Mouse (Mus musculus) liver, embryonic 12.5 days (tissue): ENCODE measurements around the gene Gm17359. TPM values are rescaled to one million over a fixed set of nuclear protein-coding genes. Genes with fewer than 3 reads are reported as not detected.

Experiments
- ATAC-seq: fragments of 200-750 bp; cut with Nextera tagmentation; 2 replicates; pipeline ENCODE4 v1.8.0; 2017; ENCODE audit warnings: moderate number of reproducible peaks, mild to moderate bottlenecking, moderate library complexity
- H3K27ac ChIP-seq: fragments of 300-500 bp; sonication (generic); 2 replicates; pipeline ENCODE4 v1.5.1; 2016; ENCODE audit warnings: mild to moderate bottlenecking
- H3K27me3 ChIP-seq: fragments of 300-500 bp; sonication (generic); replicated peaks from 2 replicates; pipeline ENCODE4 v1.6.1; 2016; ENCODE audit warnings: mild to moderate bottlenecking, moderate library complexity
- H3K36me3 ChIP-seq: fragments of 300-500 bp; sonication (generic); 2 replicates; pipeline ENCODE4 v1.6.1; 2016; ENCODE audit warnings: mild to moderate bottlenecking, moderate library complexity
- H3K4me1 ChIP-seq: fragments of 300-500 bp; sonication (generic); 2 replicates; pipeline ENCODE4 v1.6.1; 2016
- H3K4me2 ChIP-seq: fragments of 300-500 bp; sonication (generic); 2 replicates; pipeline ENCODE4 v1.6.1; 2016; ENCODE audit warnings: mild to moderate bottlenecking, moderate library complexity
- H3K4me3 ChIP-seq: fragments of 300-500 bp; sonication (generic); 2 replicates; pipeline ENCODE4 v1.5.1; 2016; ENCODE audit warnings: mild to moderate bottlenecking, moderate library complexity
- H3K9ac ChIP-seq: fragments of 300-500 bp; sonication (generic); 2 replicates; pipeline ENCODE4 v1.6.1; 2016; ENCODE audit warnings: mild to moderate bottlenecking, moderate library complexity
- H3K9me3 ChIP-seq: fragments of 300-500 bp; sonication (generic); replicated peaks from 2 replicates; pipeline ENCODE4 v1.6.1; 2016; ENCODE audit warnings: mild to moderate bottlenecking, moderate library complexity
- WGBS: fragments of 180-500 bp; shearing (Covaris S2); methylation state at CpG from one replicate; pipeline ENCODE4 v1.1.7; 2016; ENCODE audit not compliant: insufficient replicate concordance; 5-methylcytosine and 5-hydroxymethylcytosine counted together
- polyA plus RNA-seq: library from polyadenylated mRNA; unstranded; fragments of >200 nt; fragmentation: Nextera tagmentation; extraction: Ambion mirVana; gene quantifications from 2 replicates; pipeline ENCODE4 v1.2.1, GENCODE M21; 2016

The Gm17359 gene
- polyA plus RNA-seq, 1 experiment from 2014 or later = not detected

DNA sequence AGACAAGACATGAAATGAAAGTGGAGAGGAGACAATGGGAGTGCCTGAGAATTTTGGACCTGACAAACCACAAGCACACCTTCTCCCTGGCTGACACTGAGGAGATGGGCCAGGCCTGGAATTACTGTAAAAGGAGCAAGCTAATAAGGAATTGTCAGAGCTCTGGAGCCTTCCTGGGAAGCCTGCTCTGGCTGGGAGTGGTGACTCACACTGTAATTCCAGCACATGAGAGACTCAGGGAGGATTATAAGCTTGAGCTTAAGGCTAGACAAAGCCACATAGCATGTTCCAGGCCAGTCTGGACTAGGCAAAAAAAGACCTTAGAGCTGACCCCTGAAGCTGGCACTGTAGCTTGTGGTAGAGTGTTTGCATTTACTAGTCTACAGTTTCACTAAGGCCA is 24.6 kb upstream of the Gm17359 start:
- Histone ChIP-seq H3K4me2 (no peak overlapping the region), H3K27me3 (no peaks in the 10 kb centered on the region), H3K27ac (no peak overlapping the region), H3K36me3 (no peaks in the 10 kb centered on the region), H3K4me1 (no peaks in the 10 kb centered on the region), H3K9me3 (no peaks in the 10 kb centered on the region), H3K4me3 (no peak overlapping the region), H3K9ac (no peak overlapping the region)
- ATAC-seq = no peak

DNA sequence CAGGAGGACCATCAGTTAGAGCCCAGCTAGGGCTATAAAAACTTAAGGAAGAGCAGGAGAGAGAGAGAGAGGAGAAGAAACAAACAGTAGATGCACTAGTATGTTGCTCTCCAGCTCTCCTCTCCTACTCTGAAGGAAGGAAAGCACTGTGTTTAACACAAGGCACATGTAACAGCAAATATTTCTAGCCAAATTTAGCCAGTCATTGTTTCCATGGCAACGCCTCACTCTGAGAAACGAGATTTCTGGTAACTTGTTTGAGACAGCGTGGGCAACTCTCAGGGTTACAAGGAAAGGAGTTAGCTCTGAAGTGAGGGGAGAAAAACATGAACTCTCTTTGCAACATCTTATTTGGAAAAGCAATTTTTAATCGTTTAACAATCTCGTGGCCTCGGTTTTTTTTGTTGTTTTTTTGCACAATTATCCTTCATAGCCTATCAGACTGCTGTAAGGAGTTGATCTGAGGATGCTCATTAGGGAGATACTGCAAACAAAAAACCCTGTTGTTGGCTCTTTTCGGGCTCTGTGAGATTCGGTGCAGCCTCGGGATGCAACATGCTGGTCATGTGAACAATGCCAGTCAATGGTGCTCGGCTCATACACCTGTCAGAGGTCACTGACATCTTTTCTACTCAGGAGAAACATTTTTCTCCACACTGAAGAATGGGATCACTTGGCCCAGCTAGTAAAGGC is 22.3 kb upstream of the Gm17359 start:
- 65% methylated on average over 10 of the region's 10 CpGs for WGBS
- Histone ChIP-seq H3K27me3 (no peaks in the 10 kb centered on the region), H3K27ac (no peak overlapping the region), H3K9me3 (no peaks in the 10 kb centered on the region), H3K4me1 (no peaks in the 10 kb centered on the region), H3K4me3 (no peak overlapping the region), H3K4me2 (no peak overlapping the region), H3K9ac (no peak overlapping the region), H3K36me3 (no peaks in the 10 kb centered on the region)
- no peak for ATAC-seq

- Histone ChIP-seq H3K4me1 (no peaks in the 10 kb centered on the region), H3K27ac (no peak overlapping the region), H3K9ac (no peak overlapping the region), H3K27me3 (0 out of 2 replicates have a peak, but pooled peaks cover 6% of the 10 kb centered on the region), H3K4me3 (no peak overlapping the region), H3K9me3 (no peaks in the 10 kb centered on the region), H3K36me3 (no peaks in the 10 kb centered on the region), H3K4me2 (no peak overlapping the region)
- ATAC-seq = no peak
- 54% methylated on average over 10 of the region's 10 CpGs for WGBS
Measured at GRCm38 (mm10) chr3:79324697-79325526, 11.5 kb upstream of the Gm17359 start.

- Histone ChIP-seq H3K27ac (no peak overlapping the region), H3K36me3 (no peaks in the 10 kb centered on the region), H3K4me3 (no peak overlapping the region), H3K9ac (no peak overlapping the region), H3K9me3 (no peaks in the 10 kb centered on the region), H3K4me2 (no peak overlapping the region), H3K27me3 (no peaks in the 10 kb centered on the region), H3K4me1 (no peaks in the 10 kb centered on the region)
- WGBS = 51% methylated on average over 8 of the region's 8 CpGs
- no peak for ATAC-seq
Measured at GRCm38 (mm10) chr3:79329691-79330315, 6.7 kb upstream of the Gm17359 start.

- Histone ChIP-seq H3K4me2 (no peak overlapping the region), H3K9ac (no peak overlapping the region), H3K36me3 (no peaks in the 10 kb centered on the region), H3K9me3 (no peaks in the 10 kb centered on the region), H3K27me3 (no peaks in the 10 kb centered on the region), H3K27ac (no peak overlapping the region), H3K4me1 (0 out of 2 replicates have a peak, but pooled peaks cover 7% of the 10 kb centered on the region), H3K4me3 (no peak overlapping the region)
- 86% methylated on average over 7 of the region's 7 CpGs for WGBS
- no peak for ATAC-seq
Measured at GRCm38 (mm10) chr3:79333051-79333450, 3.4 kb upstream of the Gm17359 start.

DNA sequence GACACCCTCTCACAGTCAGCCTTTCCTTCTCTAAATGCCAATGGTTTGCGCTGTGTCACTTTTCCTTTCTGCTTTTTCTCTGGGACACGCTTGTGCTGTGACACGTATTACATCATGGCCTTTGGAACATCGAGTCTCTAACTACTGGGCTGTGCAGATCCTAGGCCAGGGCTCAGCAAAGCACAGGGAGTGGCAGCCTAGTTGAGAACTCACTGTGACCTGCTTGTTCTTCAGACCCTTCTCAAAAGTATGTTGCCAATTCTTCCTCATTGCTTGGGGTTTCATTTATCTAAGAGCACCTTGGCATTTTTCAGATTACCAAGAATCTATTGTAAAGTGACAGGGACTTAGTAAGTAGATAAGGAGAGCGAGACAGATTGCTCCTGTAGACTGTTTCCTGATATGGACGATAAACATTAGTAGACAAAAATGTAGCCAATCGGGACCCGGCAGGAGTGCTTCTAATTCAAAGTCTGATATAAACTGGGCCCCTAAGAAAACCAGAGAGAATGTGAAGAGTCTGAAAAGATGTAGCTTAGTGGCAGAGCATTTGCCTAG is 2.7 kb upstream of the Gm17359 start:
- 50% methylated on average over 8 of the region's 8 CpGs for WGBS
- H3K4me3 ChIP-seq = no peak overlapping the region
- H3K27me3 ChIP-seq = no peaks in the 10 kb centered on the region
- H3K4me2 ChIP-seq = no peak overlapping the region
- ATAC-seq = 0 out of 2 replicates have a peak, but pooled peaks have one; percentile 52
- H3K4me1 ChIP-seq = 0 out of 2 replicates have a peak, but pooled peaks cover 7% of the 10 kb centered on the region
- H3K9me3 ChIP-seq = no peaks in the 10 kb centered on the region
- no peaks in the 10 kb centered on the region for H3K36me3 ChIP-seq
- no peak overlapping the region for H3K27ac ChIP-seq
- H3K9ac ChIP-seq = no peak overlapping the region

GRCm38 (mm10) chr3:79340737-79341136 is 4.3 kb downstream of the Gm17359 start:
- Histone ChIP-seq H3K36me3 (no peaks in the 10 kb centered on the region), H3K9ac (no peak overlapping the region), H3K4me1 (0 out of 2 replicates have a peak, but pooled peaks cover 7% of the 10 kb centered on the region), H3K9me3 (no peaks in the 10 kb centered on the region), H3K27ac (no peak overlapping the region), H3K4me3 (no peak overlapping the region), H3K27me3 (no peaks in the 10 kb centered on the region), H3K4me2 (no peak overlapping the region)
- 33% methylated on average over 3 of the region's 3 CpGs for WGBS
- no peak for ATAC-seq

DNA sequence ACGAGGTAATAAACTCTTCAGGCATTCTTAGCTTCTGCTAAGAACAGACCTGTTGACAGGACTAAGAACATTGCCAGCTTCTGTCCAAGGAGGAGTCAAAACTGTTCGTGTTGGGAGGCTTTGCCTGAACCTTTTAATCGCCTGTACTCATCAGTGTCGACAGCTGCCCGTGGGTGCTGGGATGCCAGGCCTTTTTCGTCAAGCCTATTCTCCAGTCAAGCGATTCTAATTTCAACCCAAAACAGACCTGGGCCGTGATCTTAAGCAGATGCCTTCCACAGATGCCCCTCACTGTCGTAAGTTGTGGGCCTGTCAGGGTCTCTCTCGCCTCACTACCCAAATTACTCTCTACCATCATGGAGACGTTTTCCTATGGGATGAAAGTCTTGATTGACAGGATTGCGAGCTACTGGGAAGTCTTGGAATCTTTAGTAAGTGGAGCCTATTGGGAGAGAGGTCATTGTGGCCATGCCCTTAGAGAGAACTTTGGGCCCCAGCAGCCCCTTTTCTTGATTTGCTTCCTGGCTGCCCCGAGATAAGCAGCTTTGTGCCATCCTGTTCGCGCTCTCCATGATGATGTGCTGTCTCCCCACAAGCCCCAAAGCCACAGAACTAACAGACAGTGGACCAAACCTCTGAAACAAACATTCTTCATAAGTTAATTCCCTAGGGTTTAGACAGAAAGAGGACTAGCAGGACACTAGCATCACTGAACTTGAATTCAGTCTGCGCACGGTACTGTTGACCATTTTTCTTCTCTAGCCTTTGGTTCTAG is 6.7 kb downstream of the Gm17359 start:
- ATAC-seq = no peak
- 75% methylated on average over 17 of the region's 17 CpGs for WGBS
- no peak overlapping the region for H3K4me2 ChIP-seq
- H3K4me1 ChIP-seq = no peaks in the 10 kb centered on the region
- no peak overlapping the region for H3K9ac ChIP-seq
- no peak overlapping the region for H3K4me3 ChIP-seq
- H3K27ac ChIP-seq = no peak overlapping the region
- H3K9me3 ChIP-seq = no peaks in the 10 kb centered on the region
- no peaks in the 10 kb centered on the region for H3K36me3 ChIP-seq
- no peaks in the 10 kb centered on the region for H3K27me3 ChIP-seq

- no peak overlapping the region for H3K27ac ChIP-seq
- H3K9me3 ChIP-seq = no peaks in the 10 kb centered on the region
- ATAC-seq = no peak
- H3K27me3 ChIP-seq = no peaks in the 10 kb centered on the region
- H3K4me3 ChIP-seq = no peak overlapping the region
- 24% methylated on average over 1 of the region's 1 CpGs for WGBS
- H3K4me1 ChIP-seq = no peaks in the 10 kb centered on the region
- H3K4me2 ChIP-seq = no peak overlapping the region
- no peaks in the 10 kb centered on the region for H3K36me3 ChIP-seq
- no peak overlapping the region for H3K9ac ChIP-seq
Measured at GRCm38 (mm10) chr3:79349311-79349710, 12.8 kb downstream of the Gm17359 start.

- Histone ChIP-seq H3K4me1 (no peaks in the 10 kb centered on the region), H3K9ac (no peak overlapping the region), H3K4me2 (no peak overlapping the region), H3K4me3 (no peak overlapping the region), H3K27me3 (no peaks in the 10 kb centered on the region), H3K36me3 (no peaks in the 10 kb centered on the region), H3K27ac (no peak overlapping the region), H3K9me3 (no peaks in the 10 kb centered on the region)
- WGBS = 45% methylated on average over 4 of the region's 4 CpGs
- no peak for ATAC-seq
Measured at GRCm38 (mm10) chr3:79358721-79359120, 22.3 kb downstream of the Gm17359 start.

GRCm38 (mm10) chr3:79360317-79361101 is 24.0 kb downstream of the Gm17359 start:
- no peaks in the 10 kb centered on the region for H3K4me1 ChIP-seq
- H3K27me3 ChIP-seq = no peaks in the 10 kb centered on the region
- H3K27ac ChIP-seq = no peak overlapping the region
- WGBS = 51% methylated on average over 15 of the region's 15 CpGs
- H3K9me3 ChIP-seq = no peaks in the 10 kb centered on the region
- no peak overlapping the region for H3K4me3 ChIP-seq
- no peak for ATAC-seq
- no peaks in the 10 kb centered on the region for H3K36me3 ChIP-seq
- no peak overlapping the region for H3K4me2 ChIP-seq
- no peak overlapping the region for H3K9ac ChIP-seq
